Mouse (Mus musculus) left cerebral cortex, adult 8-10 months (tissue): Measurements from ENCODE around the gene 1700084M14Rik. TPM values are rescaled to one million over a fixed set of nuclear protein-coding genes. Genes with fewer than 3 reads are reported as not detected.
"Not testable (repeated sequence)": the region's sequence is repeated elsewhere in the genome, so short reads cannot be mapped to it uniquely, and the experiment has no call there.

Experiments used
- DNase-seq, 2 experiments: peaks; one replicate each; pipeline ENCODE4 v3.0.0; 2022; ENCODE audit warnings: low spot score in 2 of 2
- total RNA-seq, 4 experiments: library from RNA; stranded (reverse); gene quantifications; 2 replicates each; pipeline ENCODE4 v1.2.4; 2022

1700084M14Rik gene
- not detected for total RNA-seq

DNA sequence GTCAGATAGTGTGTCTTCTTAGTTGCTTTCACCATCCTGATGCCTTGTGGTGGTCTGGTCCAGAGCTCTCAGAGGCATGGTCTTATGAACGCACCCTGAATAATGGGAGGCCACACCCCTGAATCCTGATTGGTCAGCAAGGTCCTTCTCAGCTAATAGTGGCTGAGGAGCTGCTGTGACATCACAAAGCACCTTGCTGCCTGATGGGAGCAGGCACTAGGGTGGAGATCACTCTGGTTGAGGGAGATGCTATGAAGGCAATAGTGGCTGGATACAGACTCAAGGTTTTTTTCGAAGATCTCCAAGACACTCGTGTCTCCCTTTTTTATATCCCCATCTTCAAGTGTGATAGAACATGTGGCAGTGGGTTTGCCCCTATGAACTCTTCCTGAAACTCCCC lies at the start of gene 1700084M14Rik:
1700084M14Rik (minus strand) TSS at position 101 of the 400 bp plus-strand sequence.
- DNase-seq, result not testable (repeated sequence)

Other genes starting within 250 kb of the 1700084M14Rik start
- gene Mageb2, start 244.2 kb downstream of the 1700084M14Rik start, total RNA-seq, result not detected
- not detected for gene Gm5072, start 183.4 kb downstream of the 1700084M14Rik start, total RNA-seq
- not detected for gene Gm8914, start 95.8 kb downstream of the 1700084M14Rik start, total RNA-seq
- gene Gm14781, start 56.3 kb upstream of the 1700084M14Rik start, total RNA-seq, result not detected
- not detected for gene Mageb5, start 207.1 kb upstream of the 1700084M14Rik start, total RNA-seq